Mouse (Mus musculus): ENCODE measurements around the gene Iqschfp. TPM values are rescaled to one million over a fixed set of nuclear protein-coding genes. Genes with fewer than 3 reads are reported as not detected.
A peak's percentile ranks its signal among the peaks of the same experiment; 100 is the strongest.

Gene Iqschfp
- polyA plus RNA-seq, 1 experiment: not detected

DNA sequence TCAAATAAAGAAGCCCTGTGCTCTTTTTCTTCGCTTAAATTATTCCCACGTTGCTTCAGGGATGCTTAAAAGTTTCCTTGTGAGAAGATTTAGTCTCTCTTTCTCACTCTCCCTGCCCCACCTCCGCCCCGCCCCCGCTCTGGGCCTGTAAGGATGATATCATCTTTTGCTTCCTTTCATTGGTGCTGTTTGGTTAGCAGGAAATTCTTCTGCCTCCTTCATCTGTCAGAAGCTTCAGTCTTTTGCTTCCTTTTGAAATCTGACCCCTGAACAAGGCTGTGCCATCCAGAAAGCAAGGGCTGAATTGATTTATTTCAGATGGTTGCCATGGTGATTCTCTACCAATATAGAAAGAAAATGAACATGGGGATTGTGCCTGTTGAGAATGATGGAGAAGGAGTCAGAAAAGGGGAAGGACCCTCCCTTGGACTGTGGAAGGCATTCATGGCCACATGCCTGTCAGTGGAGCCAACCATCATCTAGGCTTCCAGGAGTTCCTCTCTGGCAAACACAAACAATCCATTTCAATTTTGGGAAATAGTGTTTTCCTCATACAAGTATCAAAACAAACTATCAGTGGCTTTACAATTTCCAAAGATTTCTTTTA lies 62.5 kb downstream of the Iqschfp start:
- Histone ChIP-seq H3K36me3 (ENCODE audit: control insufficient read depth, insufficient read depth) (no peaks in the 10 kb centered on the region), H3ac (ENCODE audit: control insufficient read depth, insufficient read length, low read depth) (no peak overlapping the region), H3K79me3 (ENCODE audit: low read depth) (no peaks in the 10 kb centered on the region), H3K4me3 (ENCODE audit: insufficient read depth, poor library complexity, severe bottlenecking) (no peak overlapping the region), H3K79me2 (ENCODE audit: control insufficient read depth, insufficient read depth) (no peaks in the 10 kb centered on the region), H3K27me3 (ENCODE audit: control insufficient read depth, insufficient read depth, insufficient read length) (no peaks in the 10 kb centered on the region)
- no peak for TF ChIP-seq CEBPB (IDR thresholded peaks at IDR 0.05; ENCODE audit: low read depth)
- no peak for TF ChIP-seq MYOG (IDR thresholded peaks at IDR 0.05; ENCODE audit: control insufficient read depth, extremely low read depth, insufficient read length)

DNA sequence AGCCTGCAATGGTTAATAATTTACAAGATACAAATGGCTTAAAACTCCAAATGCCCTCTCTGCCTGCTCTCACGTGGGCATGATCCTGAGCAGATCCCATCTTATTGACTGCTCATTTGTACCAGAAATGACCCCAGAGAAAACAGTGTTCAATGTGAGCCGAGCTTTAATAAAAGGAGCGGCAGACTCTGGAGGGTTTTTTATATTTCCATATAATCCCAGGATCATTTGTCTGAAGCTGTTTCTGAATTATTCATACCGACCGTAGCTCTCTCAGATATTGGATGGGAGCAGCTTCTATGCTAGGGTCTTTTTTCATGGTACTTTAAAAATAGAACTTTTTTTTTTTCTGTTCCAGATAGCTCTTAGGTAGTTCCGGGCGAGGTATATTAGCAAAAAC lies 67.6 kb downstream of the Iqschfp start:
- TF ChIP-seq CTCF (IDR thresholded peaks at IDR 0.05; ENCODE audit: control insufficient read depth, insufficient read depth, insufficient read length) (no peak), USF1 (IDR thresholded peaks at IDR 0.05; ENCODE audit: low read depth) (no peak), MYOG (IDR thresholded peaks at IDR 0.05; ENCODE audit: control insufficient read depth, extremely low read depth, insufficient read length) (no peak), CEBPB (IDR thresholded peaks at IDR 0.05; ENCODE audit: low read depth) (no peak), FOSL1 (IDR thresholded peaks at IDR 0.05; ENCODE audit: insufficient read depth, low read length, poor library complexity, severe bottlenecking) (no peak), MYOD1 (IDR thresholded peaks at IDR 0.05; ENCODE audit: control insufficient read depth, insufficient read length, low read depth) (no peak), MAX (IDR thresholded peaks at IDR 0.05) (no peak)
- Histone ChIP-seq H3K4me3 (ENCODE audit: insufficient read depth, poor library complexity, severe bottlenecking) (no peak overlapping the region), H3K36me3 (ENCODE audit: control insufficient read depth, insufficient read depth) (no peaks in the 10 kb centered on the region), H3ac (ENCODE audit: control insufficient read depth, insufficient read length, low read depth) (no peak overlapping the region), H3K27me3 (ENCODE audit: control insufficient read depth, insufficient read depth, insufficient read length) (no peaks in the 10 kb centered on the region), H3K79me3 (ENCODE audit: low read depth) (no peaks in the 10 kb centered on the region), H3K79me2 (ENCODE audit: control insufficient read depth, insufficient read depth) (no peaks in the 10 kb centered on the region)

- Histone ChIP-seq H3ac (ENCODE audit: control insufficient read depth, insufficient read length, low read depth) (no peak overlapping the region), H3K27me3 (ENCODE audit: control insufficient read depth, insufficient read depth, insufficient read length) (no peaks in the 10 kb centered on the region), H3K79me3 (ENCODE audit: low read depth) (no peaks in the 10 kb centered on the region), H3K36me3 (ENCODE audit: control insufficient read depth, insufficient read depth) (no peaks in the 10 kb centered on the region), H3K79me2 (ENCODE audit: control insufficient read depth, insufficient read depth) (no peaks in the 10 kb centered on the region), H3K4me3 (ENCODE audit: insufficient read depth, poor library complexity, severe bottlenecking) (no peak overlapping the region)
- TF ChIP-seq MAX (IDR thresholded peaks at IDR 0.05): no peak
- no peak for TF ChIP-seq FOSL1 (IDR thresholded peaks at IDR 0.05; ENCODE audit: insufficient read depth, low read length, poor library complexity, severe bottlenecking)
- TF ChIP-seq CTCF (IDR thresholded peaks at IDR 0.05; ENCODE audit: control insufficient read depth, insufficient read depth, insufficient read length): no peak
Measured at GRCm38 (mm10) chr3:67960133-67960532, 68.1 kb downstream of the Iqschfp start.

GRCm38 (mm10) chr3:67960727-67961126 lies 68.7 kb downstream of the Iqschfp start:
- Histone ChIP-seq H3K79me2 (ENCODE audit: control insufficient read depth, insufficient read depth) (no peaks in the 10 kb centered on the region), H3K79me3 (ENCODE audit: low read depth) (no peaks in the 10 kb centered on the region), H3K4me3 (ENCODE audit: insufficient read depth, poor library complexity, severe bottlenecking) (no peak overlapping the region), H3ac (ENCODE audit: control insufficient read depth, insufficient read length, low read depth) (no peak overlapping the region), H3K27me3 (ENCODE audit: control insufficient read depth, insufficient read depth, insufficient read length) (no peaks in the 10 kb centered on the region), H3K36me3 (ENCODE audit: control insufficient read depth, insufficient read depth) (no peaks in the 10 kb centered on the region)
- TF ChIP-seq MYOD1 (IDR thresholded peaks at IDR 0.05; ENCODE audit: control insufficient read depth, insufficient read length, low read depth) (no peak), FOSL1 (IDR thresholded peaks at IDR 0.05; ENCODE audit: insufficient read depth, low read length, poor library complexity, severe bottlenecking) (no peak), MAX (IDR thresholded peaks at IDR 0.05) (no peak), CTCF (IDR thresholded peaks at IDR 0.05; ENCODE audit: control insufficient read depth, insufficient read depth, insufficient read length) (no peak), USF1 (IDR thresholded peaks at IDR 0.05; ENCODE audit: low read depth) (no peak), MYOG (IDR thresholded peaks at IDR 0.05; ENCODE audit: control insufficient read depth, extremely low read depth, insufficient read length) (no peak), CEBPB (IDR thresholded peaks at IDR 0.05; ENCODE audit: low read depth) (no peak)

GRCm38 (mm10) chr3:67961934-67962639 lies 70.1 kb downstream of the Iqschfp start:
- TF ChIP-seq CTCF (IDR thresholded peaks at IDR 0.05; ENCODE audit: control insufficient read depth, insufficient read depth, insufficient read length) (no peak), MAX (IDR thresholded peaks at IDR 0.05) (peak; percentile 31), MYOD1 (IDR thresholded peaks at IDR 0.05; ENCODE audit: control insufficient read depth, insufficient read length, low read depth) (peak; percentile 91), USF1 (IDR thresholded peaks at IDR 0.05; ENCODE audit: low read depth) (no peak), FOSL1 (IDR thresholded peaks at IDR 0.05; ENCODE audit: insufficient read depth, low read length, poor library complexity, severe bottlenecking) (peak; percentile 2), CEBPB (IDR thresholded peaks at IDR 0.05; ENCODE audit: low read depth) (peak; percentile 90)
- Histone ChIP-seq H3K79me2 (ENCODE audit: control insufficient read depth, insufficient read depth) (no peaks in the 10 kb centered on the region), H3K4me3 (ENCODE audit: insufficient read depth, poor library complexity, severe bottlenecking) (no peak overlapping the region), H3K79me3 (ENCODE audit: low read depth) (no peaks in the 10 kb centered on the region), H3K27me3 (ENCODE audit: control insufficient read depth, insufficient read depth, insufficient read length) (no peaks in the 10 kb centered on the region), H3ac (ENCODE audit: control insufficient read depth, insufficient read length, low read depth) (no peak overlapping the region), H3K36me3 (ENCODE audit: control insufficient read depth, insufficient read depth) (no peaks in the 10 kb centered on the region)

All from C2C12 (cell line).